Mouse (Mus musculus) lung, embryonic 15.5 days (tissue): ENCODE data around the gene Klk1b8. TPM values are rescaled to one million over a fixed set of nuclear protein-coding genes. Genes with fewer than 3 reads are reported as not detected.
A peak's percentile ranks its signal among the peaks of the same experiment; 100 is the strongest.

Source experiments
- ATAC-seq: fragments of 200-750 bp; cut with Nextera tagmentation; 2 replicates; pipeline ENCODE4 v1.8.0; 2017; ENCODE audit warnings: moderate number of reproducible peaks, borderline replicate concordance; ENCODE audit not compliant: low FRiP score, low TSS enrichment; ENCODE audit errors: extremely low read depth
- H3K27ac ChIP-seq: fragments of 300-500 bp; sonication (generic); 2 replicates; pipeline ENCODE4 v1.5.1; 2015; ENCODE audit warnings: moderate library complexity, mild to moderate bottlenecking, inconsistent platforms
- H3K27me3 ChIP-seq: fragments of 300-500 bp; sonication (generic); 2 replicates; pipeline ENCODE4 v1.6.1; 2015; ENCODE audit warnings: inconsistent platforms
- H3K36me3 ChIP-seq: fragments of 300-500 bp; sonication (generic); 2 replicates; pipeline ENCODE4 v1.6.1; 2015; ENCODE audit warnings: inconsistent platforms
- H3K4me1 ChIP-seq: fragments of 300-500 bp; sonication (generic); 2 replicates; pipeline ENCODE4 v1.6.1; 2015; ENCODE audit warnings: inconsistent platforms
- H3K4me2 ChIP-seq: fragments of 300-500 bp; sonication (generic); 2 replicates; pipeline ENCODE4 v1.6.1; 2015; ENCODE audit warnings: inconsistent platforms, mild to moderate bottlenecking, moderate library complexity
- H3K4me3 ChIP-seq: fragments of 300-500 bp; sonication (generic); 2 replicates; pipeline ENCODE4 v1.5.1; 2015; ENCODE audit warnings: mild to moderate bottlenecking, inconsistent platforms
- H3K9ac ChIP-seq: fragments of 300-500 bp; sonication (generic); 2 replicates; pipeline ENCODE4 v1.6.1; 2015; ENCODE audit warnings: inconsistent platforms
- H3K9me3 ChIP-seq: fragments of 300-500 bp; sonication (generic); 2 replicates; pipeline ENCODE4 v1.6.1; 2016; ENCODE audit warnings: inconsistent platforms
- WGBS: fragments of 180-500 bp; shearing (Covaris S2); methylation state at CpG from one replicate; pipeline ENCODE4 v1.1.7; 2015; 5-methylcytosine and 5-hydroxymethylcytosine counted together
- polyA plus RNA-seq: library from polyadenylated mRNA; unstranded; fragments of >200 nt; fragmentation: Nextera tagmentation; extraction: Ambion mirVana; gene quantifications from 2 replicates; pipeline ENCODE4 v1.2.1, GENCODE M21; 2015

Klk1b8 gene
- polyA plus RNA-seq, result not detected in 2 replicates

DNA sequence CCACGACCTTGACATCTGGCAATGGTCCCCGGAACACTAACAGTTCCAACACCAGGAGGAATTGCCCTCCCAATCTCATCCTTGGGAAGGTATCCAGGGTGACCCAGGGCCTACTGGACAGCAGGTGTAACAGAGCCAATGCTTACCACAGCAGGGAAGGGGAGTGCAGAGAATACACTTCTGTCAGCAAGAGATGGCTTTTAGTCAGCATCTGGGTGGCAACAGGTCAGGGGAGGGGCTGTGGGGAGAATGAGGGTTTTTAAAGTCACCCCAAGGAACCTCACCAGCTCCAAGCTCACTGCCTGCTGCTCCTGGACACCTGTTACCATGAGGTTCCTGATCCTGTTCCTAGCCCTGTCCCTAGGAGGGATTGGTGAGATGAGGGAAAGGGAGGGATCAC, at the start of gene Klk1b8:
Gene Klk1b8 (plus strand): TSS at position 301 of the 400 bp plus-strand sequence.
- ATAC-seq, result no peak
- Histone ChIP-seq H3K4me1 (no peaks in the 10 kb centered on the region), H3K27ac (no peak within 1 kb of the TSS), H3K4me3 (no peak within 1 kb of the TSS), H3K9ac (no peak within 1 kb of the TSS), H3K36me3 (no peaks in the 10 kb centered on the region), H3K27me3 (no peaks in the 10 kb centered on the region), H3K4me2 (no peak within 1 kb of the TSS), H3K9me3 (no peaks in the 10 kb centered on the region)
- WGBS, result 68% methylated on average over 2 of the region's 2 CpGs

DNA sequence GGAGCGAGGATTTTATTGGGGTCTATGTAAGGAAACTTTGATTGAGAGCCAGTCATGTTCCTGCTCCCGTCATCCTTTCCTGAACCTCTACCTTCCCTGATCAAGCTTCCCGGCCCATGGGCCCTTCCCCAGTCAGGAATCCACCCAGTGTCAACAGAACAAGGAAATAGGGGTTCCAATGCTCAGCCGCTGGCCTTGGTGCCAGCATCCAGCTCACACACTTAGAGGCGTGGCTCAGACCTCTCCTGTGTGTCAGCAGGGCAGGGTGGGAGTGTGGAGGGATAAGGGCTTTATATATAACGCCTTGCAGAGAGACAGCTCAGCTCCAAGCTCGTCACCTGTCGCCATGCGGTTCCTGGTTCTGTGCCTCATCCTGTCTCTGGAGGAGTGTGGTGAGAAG, 35.6 kb upstream of the Klk1b8 start:
- Histone ChIP-seq H3K4me3 (no peak overlapping the region), H3K4me1 (no peaks in the 10 kb centered on the region), H3K36me3 (no peaks in the 10 kb centered on the region), H3K4me2 (no peak overlapping the region), H3K9me3 (no peaks in the 10 kb centered on the region), H3K27me3 (no peaks in the 10 kb centered on the region), H3K9ac (no peak overlapping the region), H3K27ac (no peak overlapping the region)
- 0 out of 2 replicates have a peak, but pooled peaks have one; percentile 33 for ATAC-seq
- WGBS, result 41% methylated on average over 9 of the region's 9 CpGs

DNA sequence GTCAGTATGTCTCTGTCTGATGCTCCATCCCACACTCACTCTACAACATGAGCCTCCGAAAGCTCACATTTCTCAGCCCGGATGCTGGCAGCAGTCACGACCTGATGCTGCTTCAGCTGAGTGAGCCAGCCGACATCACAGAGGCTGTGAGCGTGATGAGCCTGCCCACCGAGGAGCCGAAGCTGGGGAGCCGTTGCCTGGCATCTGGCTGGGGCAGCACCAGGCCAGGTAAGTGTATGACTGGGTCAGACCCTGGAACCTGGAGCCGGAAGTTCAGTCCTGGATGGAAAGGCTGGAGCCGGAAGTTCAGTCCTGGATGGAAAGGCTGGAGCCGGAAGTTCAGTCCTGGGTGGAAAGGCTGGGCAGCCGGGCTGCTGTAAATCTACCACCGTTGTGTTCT, 32.0 kb upstream of the Klk1b8 start:
- Histone ChIP-seq H3K9me3 (no peaks in the 10 kb centered on the region), H3K9ac (no peak overlapping the region), H3K4me2 (no peak overlapping the region), H3K4me3 (no peak overlapping the region), H3K36me3 (no peaks in the 10 kb centered on the region), H3K27me3 (no peaks in the 10 kb centered on the region), H3K27ac (no peak overlapping the region), H3K4me1 (no peaks in the 10 kb centered on the region)
- WGBS, result 73% methylated on average over 13 of the region's 13 CpGs
- ATAC-seq, result no peak

DNA sequence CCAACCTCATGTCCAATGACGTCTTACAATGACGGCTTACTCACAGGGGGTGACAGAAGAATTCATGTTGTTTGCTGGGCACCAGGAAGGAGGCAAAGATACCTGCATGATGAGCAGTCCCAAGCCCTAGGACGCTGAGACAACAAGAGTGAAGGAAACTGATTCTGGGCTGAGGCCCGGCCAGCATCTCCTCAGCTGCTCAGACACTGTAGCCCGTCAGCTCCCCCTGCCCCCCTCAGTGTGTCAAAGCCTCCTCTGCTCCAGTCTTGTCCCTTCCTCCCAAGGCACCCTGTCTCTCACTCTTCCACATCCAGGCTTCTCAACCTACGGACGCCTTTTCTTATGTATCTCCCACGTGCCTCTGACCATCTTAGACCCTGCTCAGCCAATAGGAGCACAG, 31.6 kb upstream of the Klk1b8 start:
- no peak for ATAC-seq
- no peaks in the 10 kb centered on the region for H3K4me1 ChIP-seq
- no peak overlapping the region for H3K4me2 ChIP-seq
- H3K9me3 ChIP-seq, result no peaks in the 10 kb centered on the region
- H3K36me3 ChIP-seq, result no peaks in the 10 kb centered on the region
- no peak overlapping the region for H3K4me3 ChIP-seq
- WGBS, result 65% methylated on average over 8 of the region's 8 CpGs
- H3K9ac ChIP-seq, result no peak overlapping the region
- H3K27ac ChIP-seq, result no peak overlapping the region
- no peaks in the 10 kb centered on the region for H3K27me3 ChIP-seq

DNA sequence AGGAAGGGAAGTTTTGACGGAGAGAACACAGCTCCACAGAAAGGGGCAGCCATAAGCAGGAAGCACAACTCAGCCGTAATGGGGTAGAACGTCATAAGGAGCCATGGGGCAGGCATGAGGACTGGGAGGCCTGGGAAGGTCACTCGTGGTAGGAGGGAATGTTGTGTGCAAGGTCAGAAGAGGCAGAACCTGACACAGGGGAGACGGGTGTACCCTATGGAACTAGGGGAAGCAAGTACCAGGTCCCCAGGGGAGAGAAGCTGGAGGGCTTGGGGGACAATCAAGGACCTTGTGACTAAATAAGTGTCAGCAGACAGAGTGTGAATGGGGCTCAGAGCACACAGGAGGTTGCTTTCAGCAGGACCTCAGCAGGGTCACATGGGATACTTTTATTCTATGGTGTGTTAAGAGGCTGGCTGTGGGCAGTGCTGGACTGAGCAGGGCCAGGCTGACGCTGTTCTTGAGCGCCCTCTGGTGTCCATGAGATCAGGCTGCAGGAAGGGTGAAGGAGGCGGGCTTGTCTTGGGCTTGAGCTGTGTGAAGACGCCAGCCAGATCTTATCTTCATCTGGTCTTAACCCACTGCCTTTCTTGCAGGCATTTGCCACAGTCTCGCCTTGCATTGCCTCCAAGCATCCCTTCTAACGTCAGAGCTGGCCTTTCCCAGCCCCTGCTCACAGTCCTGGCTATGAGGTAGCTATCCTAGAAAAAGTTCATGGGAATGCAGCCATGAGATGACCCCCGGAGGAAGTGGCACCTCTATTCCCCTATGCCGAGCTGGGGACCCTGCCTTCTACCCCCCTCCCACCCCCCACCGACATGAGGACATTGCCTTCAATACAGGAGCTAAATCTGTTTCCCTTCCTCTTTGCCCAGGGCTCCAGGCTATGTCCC, 30.7 kb upstream of the Klk1b8 start:
- H3K36me3 ChIP-seq, result no peaks in the 10 kb centered on the region
- H3K27ac ChIP-seq, result no peak overlapping the region
- H3K9ac ChIP-seq, result no peak overlapping the region
- H3K9me3 ChIP-seq, result no peaks in the 10 kb centered on the region
- no peaks in the 10 kb centered on the region for H3K4me1 ChIP-seq
- WGBS, result 25% methylated on average over 14 of the region's 14 CpGs
- no peak overlapping the region for H3K4me3 ChIP-seq
- H3K4me2 ChIP-seq, result no peak overlapping the region
- no peaks in the 10 kb centered on the region for H3K27me3 ChIP-seq
- ATAC-seq, result peak; percentile 74; the same call in 1 of the 2 replicates

DNA sequence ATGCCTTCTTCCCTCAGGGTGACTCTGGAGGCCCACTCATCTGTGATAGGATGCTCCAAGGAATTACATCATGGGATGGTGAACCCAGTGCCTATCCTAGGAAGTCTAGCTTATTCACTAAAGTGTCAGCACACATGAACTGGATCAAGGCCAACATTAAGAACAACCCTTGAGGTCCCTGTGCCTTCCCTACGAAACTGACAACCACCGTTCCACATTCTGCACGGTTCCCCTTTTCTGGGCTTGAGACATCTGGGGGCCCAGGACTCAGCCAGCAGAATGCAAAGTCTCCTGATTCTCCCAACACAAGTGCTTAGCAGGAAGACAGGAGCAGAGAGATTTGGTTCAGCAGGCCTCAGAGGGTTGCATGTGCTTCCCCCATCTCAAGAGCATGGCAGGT, 29.9 kb upstream of the Klk1b8 start:
- WGBS, result 91% methylated on average over 3 of the region's 3 CpGs
- Histone ChIP-seq H3K27me3 (no peaks in the 10 kb centered on the region), H3K36me3 (no peaks in the 10 kb centered on the region), H3K4me1 (no peaks in the 10 kb centered on the region), H3K9me3 (no peaks in the 10 kb centered on the region), H3K27ac (no peak overlapping the region), H3K4me2 (no peak overlapping the region), H3K9ac (no peak overlapping the region), H3K4me3 (no peak overlapping the region)
- ATAC-seq, result no peak

DNA sequence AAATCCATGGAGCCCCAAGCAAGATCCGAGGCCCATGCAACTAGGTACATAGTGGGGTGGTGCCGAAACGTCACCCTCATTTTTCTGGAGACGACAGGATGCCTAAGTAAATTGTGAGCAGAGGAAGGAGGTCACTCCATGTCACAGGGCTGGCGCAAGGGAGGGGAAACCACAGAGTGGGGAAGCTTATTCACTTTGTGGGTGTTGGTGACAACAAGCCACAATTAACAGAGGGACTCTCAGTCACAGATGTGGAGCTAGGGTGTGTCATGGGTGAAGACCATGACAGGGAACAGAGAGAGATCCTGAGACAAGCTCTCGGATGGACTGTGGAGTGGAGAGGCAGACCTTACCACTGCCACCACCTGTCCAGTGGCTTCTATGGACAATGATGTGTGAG, 29.4 kb upstream of the Klk1b8 start:
- Histone ChIP-seq H3K4me1 (no peaks in the 10 kb centered on the region), H3K27ac (no peak overlapping the region), H3K36me3 (no peaks in the 10 kb centered on the region), H3K9me3 (no peaks in the 10 kb centered on the region), H3K9ac (no peak overlapping the region), H3K27me3 (no peaks in the 10 kb centered on the region), H3K4me3 (no peak overlapping the region), H3K4me2 (no peak overlapping the region)
- ATAC-seq, result no peak
- WGBS, result 75% methylated on average over 6 of the region's 6 CpGs

DNA sequence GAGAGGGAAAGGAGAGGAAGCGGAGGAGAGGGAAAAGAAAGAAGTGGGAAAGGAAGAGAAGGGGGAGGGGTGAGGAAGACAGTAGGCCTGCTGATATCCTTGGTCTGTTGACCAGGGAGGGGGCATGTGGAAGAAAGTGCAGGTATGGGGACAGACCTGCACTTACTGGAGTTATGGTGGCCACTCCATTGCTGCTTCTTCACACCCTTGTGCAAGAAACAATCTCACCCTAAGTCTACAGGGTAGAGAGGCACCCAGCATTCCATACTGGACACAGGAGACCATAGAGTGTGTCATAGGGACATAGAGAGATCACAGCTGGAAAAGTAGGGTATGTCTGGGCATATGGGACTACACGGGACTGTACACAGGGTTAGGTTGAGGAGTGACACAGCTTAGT, 28.5 kb upstream of the Klk1b8 start:
- no peak overlapping the region for H3K27ac ChIP-seq
- no peak for ATAC-seq
- no peak overlapping the region for H3K4me3 ChIP-seq
- H3K9ac ChIP-seq, result no peak overlapping the region
- no peaks in the 10 kb centered on the region for H3K4me1 ChIP-seq
- no peak overlapping the region for H3K4me2 ChIP-seq
- H3K36me3 ChIP-seq, result no peaks in the 10 kb centered on the region
- 73% methylated on average over 2 of the region's 2 CpGs for WGBS
- H3K27me3 ChIP-seq, result no peaks in the 10 kb centered on the region
- H3K9me3 ChIP-seq, result no peaks in the 10 kb centered on the region

DNA sequence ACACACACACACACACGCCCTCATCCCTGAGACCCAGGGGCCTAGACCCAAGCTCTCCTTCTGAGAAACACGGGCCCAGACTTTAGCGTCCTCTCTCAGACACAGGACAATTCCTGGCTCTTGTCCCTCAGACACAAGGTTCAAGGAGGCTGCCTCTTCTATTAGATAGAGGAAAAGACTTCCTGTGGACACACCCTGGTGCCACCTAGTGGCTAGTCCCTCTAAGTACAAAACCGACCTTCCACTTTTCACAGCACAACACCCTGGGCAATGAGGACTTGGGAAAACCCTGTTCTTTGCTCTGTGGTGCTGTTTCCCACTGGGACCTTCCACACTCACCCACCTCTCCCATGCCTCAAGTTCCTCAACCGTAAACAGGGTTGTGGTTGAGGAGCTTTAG, 24.5 kb upstream of the Klk1b8 start:
- Histone ChIP-seq H3K4me2 (no peak overlapping the region), H3K27me3 (no peaks in the 10 kb centered on the region), H3K27ac (no peak overlapping the region), H3K9ac (no peak overlapping the region), H3K4me3 (no peak overlapping the region), H3K4me1 (no peaks in the 10 kb centered on the region), H3K36me3 (no peaks in the 10 kb centered on the region), H3K9me3 (no peaks in the 10 kb centered on the region)
- WGBS, result 67% methylated on average over 5 of the region's 5 CpGs
- no peak for ATAC-seq

DNA sequence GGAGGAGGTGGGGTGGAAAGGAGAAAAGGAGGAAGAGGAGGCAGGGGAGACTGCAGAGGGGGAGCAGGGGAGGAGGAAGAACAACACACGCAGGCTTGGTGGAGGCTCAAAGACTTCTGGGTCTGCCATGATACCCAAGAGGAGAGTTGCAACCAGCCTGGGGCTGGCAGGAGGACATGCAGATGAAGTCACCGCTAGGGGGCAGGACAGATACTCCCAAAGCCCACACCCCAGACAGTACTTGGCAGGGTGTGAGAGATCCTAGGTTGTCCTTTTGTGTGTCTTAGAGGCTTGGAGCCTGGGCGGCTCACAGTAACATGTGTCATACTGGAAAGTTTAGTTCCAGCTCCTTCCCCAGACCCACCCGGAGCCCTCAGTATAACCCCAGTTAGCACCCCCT, 21.9 kb upstream of the Klk1b8 start:
- Histone ChIP-seq H3K4me2 (no peak overlapping the region), H3K36me3 (no peaks in the 10 kb centered on the region), H3K27me3 (no peaks in the 10 kb centered on the region), H3K4me3 (no peak overlapping the region), H3K4me1 (no peaks in the 10 kb centered on the region), H3K27ac (no peak overlapping the region), H3K9me3 (no peaks in the 10 kb centered on the region), H3K9ac (no peak overlapping the region)
- peak; percentile 37; the same call in 1 of the 2 replicates for ATAC-seq
- 45% methylated on average over 4 of the region's 4 CpGs for whole genome bisulfite sequencing

DNA sequence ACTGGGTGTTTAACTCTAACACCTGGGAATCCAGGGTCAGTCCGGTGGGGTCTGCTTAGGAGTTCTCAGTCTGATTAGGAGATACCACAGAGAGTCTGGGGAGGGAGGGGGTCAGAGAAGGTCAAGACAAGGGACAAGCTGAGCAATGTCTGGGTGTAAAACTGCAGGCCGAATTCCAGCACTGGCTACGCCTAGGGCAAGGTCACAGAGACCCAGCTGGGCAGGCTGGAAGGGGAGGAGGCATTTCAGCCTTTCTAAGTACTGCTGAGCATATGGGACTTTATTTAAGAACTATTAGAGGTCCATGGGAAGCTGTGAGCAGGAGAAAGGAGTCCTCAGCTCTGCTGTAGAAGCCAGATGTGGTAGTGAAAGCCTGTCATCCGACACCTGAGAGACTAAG, 18.1 kb upstream of the Klk1b8 start:
- H3K27ac ChIP-seq, result no peak overlapping the region
- no peaks in the 10 kb centered on the region for H3K9me3 ChIP-seq
- WGBS, result 46% methylated on average over 4 of the region's 4 CpGs
- H3K4me2 ChIP-seq, result no peak overlapping the region
- no peaks in the 10 kb centered on the region for H3K27me3 ChIP-seq
- no peak overlapping the region for H3K4me3 ChIP-seq
- H3K9ac ChIP-seq, result no peak overlapping the region
- ATAC-seq, result no peak
- H3K4me1 ChIP-seq, result no peaks in the 10 kb centered on the region
- no peaks in the 10 kb centered on the region for H3K36me3 ChIP-seq

DNA sequence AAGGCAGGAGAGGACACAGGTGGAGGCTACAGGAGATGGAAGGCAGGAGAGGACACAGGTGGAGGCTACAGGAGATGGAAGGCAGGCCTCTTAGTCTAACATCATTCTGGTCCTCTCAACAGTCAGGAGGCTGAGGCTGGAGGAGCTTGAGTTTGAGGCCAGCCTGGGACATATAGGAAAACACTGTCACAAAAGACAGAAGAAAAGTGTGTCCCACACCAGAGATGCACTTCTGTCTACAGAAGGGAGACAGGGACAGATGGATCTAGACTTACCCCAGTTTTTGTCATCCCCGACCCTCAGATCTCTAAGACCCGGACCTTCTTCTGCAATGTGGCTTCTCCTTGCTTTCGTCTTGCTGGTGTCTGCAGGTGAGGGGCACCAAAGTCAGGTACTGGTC, 17.0 kb upstream of the Klk1b8 start, which contains the start of gene Klk15:
Gene Klk15 (plus strand): TSS at position 301 of the 400 bp plus-strand sequence.
- Histone ChIP-seq H3K27ac (no peak within 1 kb of the TSS), H3K9ac (no peak within 1 kb of the TSS), H3K27me3 (no peaks in the 10 kb centered on the region), H3K36me3 (no peaks in the 10 kb centered on the region), H3K4me1 (no peaks in the 10 kb centered on the region), H3K9me3 (no peaks in the 10 kb centered on the region), H3K4me3 (no peak within 1 kb of the TSS), H3K4me2 (no peak within 1 kb of the TSS)
- 84% methylated on average over 3 of the region's 3 CpGs for WGBS
- ATAC-seq, result no peak
